Mouse (Mus musculus) kidney, embryonic 14.5 days (tissue): ENCODE data around the gene Tmc3. TPM values are rescaled to one million over a fixed set of nuclear protein-coding genes. Genes with fewer than 3 reads are reported as not detected.

ENCODE experiments used
- ATAC-seq: fragments of 200-750 bp; cut with Nextera tagmentation; 2 replicates; pipeline ENCODE4 v1.8.0; 2017; ENCODE audit warnings: moderate number of reproducible peaks, mild to moderate bottlenecking, moderate TSS enrichment, moderate library complexity; ENCODE audit not compliant: low FRiP score, low TSS enrichment
- H3K27ac ChIP-seq: fragments of 300-500 bp; sonication (generic); 2 replicates; pipeline ENCODE4 v1.5.1; 2014; ENCODE audit warnings: low read depth, mild to moderate bottlenecking, low read length, moderate library complexity, mixed read lengths
- H3K27me3 ChIP-seq: fragments of 300-500 bp; sonication (generic); 2 replicates; pipeline ENCODE4 v1.6.1; 2014; ENCODE audit warnings: mild to moderate bottlenecking, low read length; ENCODE audit not compliant: control insufficient read depth, insufficient read depth
- H3K36me3 ChIP-seq: fragments of 300-500 bp; sonication (generic); 2 replicates; pipeline ENCODE4 v1.6.1; 2014; ENCODE audit warnings: low read length, mixed read lengths; ENCODE audit not compliant: control insufficient read depth, insufficient read depth
- H3K4me1 ChIP-seq: fragments of 300-500 bp; sonication (generic); 2 replicates; pipeline ENCODE4 v1.6.1; 2014; ENCODE audit warnings: low read length, mixed read lengths; ENCODE audit not compliant: control insufficient read depth, insufficient read depth
- H3K4me2 ChIP-seq: fragments of 300-500 bp; sonication (generic); replicated peaks from 2 replicates; pipeline ENCODE4 v1.6.1; 2014; ENCODE audit warnings: low read depth, mild to moderate bottlenecking, low read length
- H3K4me3 ChIP-seq: fragments of 300-500 bp; sonication (generic); 2 replicates; pipeline ENCODE4 v1.5.1; 2014; ENCODE audit warnings: mild to moderate bottlenecking, low read length
- H3K9ac ChIP-seq: fragments of 300-500 bp; sonication (generic); 2 replicates; pipeline ENCODE4 v1.6.1; 2014; ENCODE audit warnings: low read depth, mild to moderate bottlenecking, low read length, moderate library complexity
- H3K9me3 ChIP-seq: fragments of 300-500 bp; sonication (generic); 2 replicates; pipeline ENCODE4 v1.6.1; 2016; ENCODE audit warnings: low read length; ENCODE audit not compliant: control insufficient read depth
- WGBS: fragments of 180-500 bp; shearing (Covaris S2); extraction: QIAGEN DNeasy Blood & Tissue Kit; methylation state at CpG from one replicate; pipeline ENCODE4 v1.1.7; 2014; 5-methylcytosine and 5-hydroxymethylcytosine counted together
- polyA plus RNA-seq: library from polyadenylated mRNA; unstranded; fragments of >200 nt; fragmentation: Nextera tagmentation; extraction: Ambion mirVana; gene quantifications from 2 replicates; pipeline ENCODE4 v1.2.1, GENCODE M21; 2014

Tmc3 gene
- polyA plus RNA-seq, 1 experiment from 2014 or later, result 0.84 TPM

GRCm38 (mm10) chr7:83667936-83668645 is 83.4 kb downstream of the Tmc3 start:
- 87% methylated on average over 5 of the region's 5 CpGs for WGBS
- Histone ChIP-seq H3K9me3 (no peaks in the 10 kb centered on the region), H3K36me3 (no peaks in the 10 kb centered on the region), H3K4me2 (no peak overlapping the region), H3K4me3 (no peak overlapping the region), H3K27me3 (no peaks in the 10 kb centered on the region), H3K9ac (no peak overlapping the region), H3K4me1 (no peaks in the 10 kb centered on the region), H3K27ac (no peak overlapping the region)
- no peak for ATAC-seq

DNA sequence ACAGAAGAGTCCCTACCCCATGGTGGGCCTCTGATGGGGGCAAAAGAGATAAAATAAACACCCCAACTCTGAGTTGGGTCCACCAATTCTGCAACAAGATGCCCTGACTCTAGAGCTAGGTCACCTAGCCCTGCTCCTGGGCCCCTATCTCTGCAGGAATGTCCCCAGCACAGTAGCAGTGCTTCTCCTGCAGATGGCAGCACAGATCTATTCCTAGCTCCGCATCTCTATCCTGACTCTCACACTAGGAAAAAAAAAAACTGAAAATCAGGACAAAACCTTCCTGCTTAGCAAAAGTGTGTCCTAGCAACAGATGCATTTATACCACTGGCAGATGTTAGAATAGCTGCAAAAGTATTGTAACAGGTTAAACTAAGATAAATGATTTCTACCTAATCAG is 84.0 kb downstream of the Tmc3 start:
- H3K9ac ChIP-seq, result no peak overlapping the region
- 22% methylated on average over 1 of the region's 1 CpGs for WGBS
- H3K27me3 ChIP-seq, result no peaks in the 10 kb centered on the region
- H3K27ac ChIP-seq, result no peak overlapping the region
- no peak overlapping the region for H3K4me3 ChIP-seq
- no peak overlapping the region for H3K4me2 ChIP-seq
- no peaks in the 10 kb centered on the region for H3K9me3 ChIP-seq
- no peaks in the 10 kb centered on the region for H3K36me3 ChIP-seq
- no peaks in the 10 kb centered on the region for H3K4me1 ChIP-seq
- ATAC-seq, result no peak

DNA sequence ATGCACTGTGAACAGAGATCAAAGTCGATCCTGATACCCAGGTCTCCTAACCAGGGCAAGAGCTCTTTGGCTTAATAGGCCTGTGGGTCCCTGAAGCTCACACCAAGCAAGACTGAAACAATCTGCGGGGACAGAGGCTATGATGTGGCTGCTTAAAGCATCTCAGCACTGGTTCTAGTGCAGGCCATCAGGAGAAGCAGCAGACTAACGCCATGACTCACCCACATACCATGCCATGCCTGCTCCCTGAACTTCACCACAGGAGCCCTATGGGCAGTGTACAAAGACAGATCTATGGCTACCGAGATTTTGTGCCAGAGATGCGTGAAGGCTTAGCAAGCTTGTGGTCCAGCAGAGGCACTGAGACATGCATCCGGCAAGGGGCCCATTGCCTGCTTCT is 86.8 kb downstream of the Tmc3 start:
- ATAC-seq, result no peak
- no peaks in the 10 kb centered on the region for H3K36me3 ChIP-seq
- no peak overlapping the region for H3K4me3 ChIP-seq
- H3K9me3 ChIP-seq, result no peaks in the 10 kb centered on the region
- no peaks in the 10 kb centered on the region for H3K27me3 ChIP-seq
- H3K9ac ChIP-seq, result no peak overlapping the region
- H3K4me1 ChIP-seq, result no peaks in the 10 kb centered on the region
- no peak overlapping the region for H3K27ac ChIP-seq
- 87% methylated on average over 6 of the region's 6 CpGs for WGBS
- no peak overlapping the region for H3K4me2 ChIP-seq

Other genes starting within 250 kb of the Tmc3 start
- gene Stard5, start 47.0 kb downstream of the Tmc3 start, polyA plus RNA-seq, result 13.0 and 19.4 TPM in 2 replicates
- gene Il16, start 160.8 kb downstream of the Tmc3 start, polyA plus RNA-seq, result 1.6 and 2.5 TPM in 2 replicates
- gene Cfap161, start 210.0 kb downstream of the Tmc3 start, polyA plus RNA-seq, result not detected in 2 replicates